12 mouse cellular contexts compared by ENCODE assay signal in the genomic region with DNA sequence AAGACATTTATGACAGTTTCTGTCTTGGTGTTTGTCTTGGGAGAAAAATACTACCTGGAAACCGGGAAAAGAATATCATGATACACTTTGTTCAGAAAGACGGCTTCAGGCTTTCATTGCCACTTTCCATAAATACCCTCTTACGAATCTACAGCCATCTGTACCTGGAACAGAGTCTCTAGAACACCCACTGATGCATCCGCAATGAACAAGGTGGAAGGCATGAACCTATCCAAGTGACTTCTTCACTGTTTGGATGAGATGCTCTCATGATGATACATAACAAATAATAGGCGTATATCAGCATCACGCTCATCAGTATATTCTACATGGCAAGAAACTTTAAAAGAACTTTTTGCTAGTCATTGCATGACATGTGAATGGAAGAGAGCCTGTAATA. TPM values are rescaled to one million over a fixed set of nuclear protein-coding genes. Genes with fewer than 3 reads are reported as not detected.
"Had no signal": no experiment of that assay in that cellular context is flagged by ENCODE, and none has a peak within 500 bp of the region (broad histone marks: within the 10 kb centered on the region; RNA-seq: fewer than 3 reads in every experiment).

No protein-coding gene starts in this region.

- DNase-seq: kidney, adult 9 months; kidney, postnatal 36 days; lung, embryonic 14.5 days; lung, postnatal 14 days; retina, postnatal 1 day; right cerebral cortex, postnatal 4 days; spleen, adult 18-20 months; thymus, adult 18-20 months; thymus, postnatal 36 days had no signal

RNA-seq across cellular contexts. Expression of a gene that starts 1.8 kb away (rescaled TPM):
- total RNA-seq: left cerebral cortex, adult 18-20 months; left cerebral cortex, postnatal 10 days; monocyte, adult 5-6 weeks had no signal
